29 mouse cellular contexts compared by ENCODE assay signal in the genomic region with DNA sequence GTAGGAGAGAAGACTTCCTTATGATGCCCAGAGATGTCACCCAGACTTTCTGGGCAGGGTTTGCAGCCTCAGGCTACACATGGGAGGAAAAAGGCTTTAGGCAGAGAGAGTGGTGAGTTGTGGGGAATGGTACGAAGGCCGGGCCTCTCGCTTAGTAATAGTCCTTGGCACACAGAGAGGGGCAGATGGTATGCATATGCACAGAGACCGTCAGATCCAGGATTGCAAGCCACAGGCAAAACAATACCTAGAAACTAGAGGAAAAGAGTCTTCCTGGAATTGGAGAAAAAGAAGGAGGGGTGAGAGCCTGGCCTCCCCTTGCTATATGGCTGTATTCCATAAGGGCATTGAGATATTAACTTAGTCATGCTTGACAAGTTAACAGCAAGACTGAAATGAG. TPM values are rescaled to one million over a fixed set of nuclear protein-coding genes. Genes with fewer than 3 reads are reported as not detected.
DNase-seq lines count a peak whose midpoint lies in the region; ATAC-seq lines count a peak whose summit lies in the region.
"Had no signal": no experiment of that assay in that cellular context is flagged by ENCODE, and none has a peak within 500 bp of the region (broad histone marks: within the 10 kb centered on the region; RNA-seq: fewer than 3 reads in every experiment).

No protein-coding gene starts in this region.

- no peak overlapping the region for H3K9ac ChIP-seq in forebrain, embryonic 13.5 days
- H3K9ac ChIP-seq: heart, embryonic 13.5 days; midbrain, embryonic 12.5 days had no signal

- H3K27ac ChIP-seq in forebrain, embryonic 13.5 days: no peak overlapping the region
- no peak overlapping the region for H3K27ac ChIP-seq in forebrain, embryonic 10.5 days
- H3K27ac ChIP-seq: heart, embryonic 13.5 days; hindbrain, postnatal 0 days; kidney, postnatal 0 days; midbrain, embryonic 12.5 days had no signal

- H3K4me1 ChIP-seq in forebrain, embryonic 13.5 days: peaks cover 3% of the 10 kb centered on the region
- H3K4me1 ChIP-seq in forebrain, embryonic 10.5 days: no peaks in the 10 kb centered on the region
- H3K4me1 ChIP-seq: heart, embryonic 13.5 days; midbrain, embryonic 12.5 days had no signal

- peak; percentile 53; the same call in 1 of the 2 replicates for ATAC-seq in forebrain, embryonic 13.5 days
- ATAC-seq: activated CD4-positive, CD25-positive, alpha-beta regulatory T cell, adult 4 months; hindbrain, postnatal 0 days; intestine, postnatal 0 days; lung, postnatal 0 days had no signal

- H3K9me3 ChIP-seq in forebrain, embryonic 13.5 days (replicated peaks): no peaks in the 10 kb centered on the region
- H3K9me3 ChIP-seq in forebrain, embryonic 10.5 days: no peaks in the 10 kb centered on the region
- H3K9me3 ChIP-seq: heart, embryonic 13.5 days; midbrain, embryonic 12.5 days had no signal

- H3K4me2 ChIP-seq in forebrain, embryonic 13.5 days: no peak overlapping the region
- H3K4me2 ChIP-seq: heart, embryonic 13.5 days; midbrain, embryonic 12.5 days had no signal

- no peak overlapping the region for H3K4me3 ChIP-seq in forebrain, embryonic 13.5 days
- no peak overlapping the region for H3K4me3 ChIP-seq in forebrain, embryonic 10.5 days
- H3K4me3 ChIP-seq: heart, embryonic 13.5 days; midbrain, embryonic 12.5 days; myocyte had no signal

- DNase-seq in forebrain, embryonic 10.5 days (ENCODE audit: extremely low spot score, low spot score): no peak
- DNase-seq in left cerebral cortex, postnatal 4 days: peak; percentile 24
- no peak for DNase-seq in left cerebral cortex, adult 11 months (ENCODE audit: low spot score)
- DNase-seq in cerebellum, adult 9-11 months: peak; percentile 35
- DNase-seq in telencephalon, adult 2 months (ENCODE audit: low read depth, low spot score): peak; percentile 24
- no peak for DNase-seq in heart, adult 18-20 months
- no peak for DNase-seq in urinary bladder, postnatal 36 days (ENCODE audit: low spot score in 2 of 2)
- DNase-seq: adrenal gland, postnatal 36 days; embryo, embryonic 11 days; heart, postnatal 36 days; liver; spleen, adult 18-20 months; thymus, postnatal 36 days had no signal

- intact Hi-C loops in left cerebral cortex, postnatal 4 days (cut with DNase I): no loop called here

- no peaks in the 10 kb centered on the region for H3K36me3 ChIP-seq in forebrain, embryonic 13.5 days (ENCODE audit: poor library complexity, severe bottlenecking)
- H3K36me3 ChIP-seq in forebrain, embryonic 10.5 days (replicated peaks): no peaks in the 10 kb centered on the region
- H3K36me3 ChIP-seq: G1E; heart, embryonic 13.5 days; midbrain, embryonic 12.5 days had no signal

- WGBS in forebrain, embryonic 13.5 days: 74% methylated on average over 4 of the region's 4 CpGs
- 90% methylated on average over 4 of the region's 4 CpGs for WGBS in forebrain, embryonic 10.5 days

- H3K27me3 ChIP-seq in forebrain, embryonic 13.5 days: no peaks in the 10 kb centered on the region
- H3K27me3 ChIP-seq in forebrain, embryonic 10.5 days (ENCODE audit: poor library complexity, severe bottlenecking): no peaks in the 10 kb centered on the region
- H3K27me3 ChIP-seq: heart, embryonic 13.5 days; midbrain, embryonic 12.5 days had no signal

RNA-seq across cellular contexts. Expression of a gene that starts 12.2 kb away (rescaled TPM):
- not detected in 2 replicates for polyA plus RNA-seq in forebrain, embryonic 13.5 days (2015; fragmentation: Nextera tagmentation; extraction: Ambion mirVana)
- not detected in 2 replicates for polyA plus RNA-seq in forebrain, embryonic 10.5 days (2016; fragmentation: Nextera tagmentation; extraction: Ambion mirVana)
- not detected for total RNA-seq in left cerebral cortex, postnatal 4 days (2021)
- total RNA-seq in heart, adult 18-20 months (2021): not detected
- total RNA-seq: adrenal gland, postnatal 36 days; gastrocnemius, adult 18-20 months; gastrocnemius, postnatal 4 days; heart, postnatal 36 days; hindbrain, postnatal 0 days; left cerebral cortex, adult 18-20 months; left cerebral cortex, postnatal 36 days had no signal
- polyA plus RNA-seq: activated CD4-positive, CD25-positive, alpha-beta regulatory T cell, adult 4 months; embryonic facial prominence, embryonic 14.5 days; G1E; hindbrain, postnatal 0 days; lung, postnatal 0 days; midbrain, embryonic 12.5 days; myocyte; neural tube, embryonic 14.5 days had no signal

Comparison
In these comparisons a context has a peak if more than half of its experiments do, and no peak if none do; other contexts are left out.
1. DNase-seq: peak in left cerebral cortex, postnatal 4 days (single experiment), cerebellum, adult 9-11 months (single experiment) and telencephalon, adult 2 months (single experiment); none in forebrain, embryonic 10.5 days (single experiment), left cerebral cortex, adult 11 months (single experiment), heart, adult 18-20 months (0 of 2) and urinary bladder, postnatal 36 days (0 of 2).